Mouse (Mus musculus) kidney, adult 2 months (tissue): ENCODE measurements around the gene Tshz2. TPM values are rescaled to one million over a fixed set of nuclear protein-coding genes. Genes with fewer than 3 reads are reported as not detected.

Experiments
- DNase-seq: peaks from one replicate; pipeline ENCODE4 v3.0.0; 2021
- H3K27ac ChIP-seq: fragments of 200-500 bp; 2 replicates; pipeline ENCODE4 v1.5.1; 2012; ENCODE audit warnings: low read depth, low read length, control low read depth, inconsistent platforms; ENCODE audit not compliant: insufficient read depth
- H3K27me3 ChIP-seq: fragments of 200-500 bp; replicated peaks from 2 replicates; pipeline ENCODE4 v1.6.1; 2012; ENCODE audit warnings: mild to moderate bottlenecking, moderate library complexity, low read length, inconsistent platforms; ENCODE audit not compliant: control insufficient read depth, insufficient read depth
- H3K36me3 ChIP-seq: fragments of 200-500 bp; 2 replicates; pipeline ENCODE4 v1.6.1; 2012; ENCODE audit warnings: mild to moderate bottlenecking, moderate library complexity, low read length, inconsistent platforms; ENCODE audit not compliant: control insufficient read depth, insufficient read depth
- H3K4me1 ChIP-seq: fragments of 200-500 bp; 2 replicates; pipeline ENCODE4 v1.6.1; 2011; ENCODE audit warnings: low read length; ENCODE audit not compliant: control insufficient read depth, insufficient read depth
- H3K4me3 ChIP-seq: fragments of 200-500 bp; 2 replicates; pipeline ENCODE4 v1.5.1; 2011; ENCODE audit warnings: mild to moderate bottlenecking, low read depth, low read length, control low read depth; ENCODE audit not compliant: insufficient read depth
- CTCF ChIP-seq: fragments of 200-500 bp; conservative IDR thresholded peaks from 2 replicates; pipeline ENCODE4 v1.5.1; 2011; ENCODE audit warnings: low read depth, mild to moderate bottlenecking, control low read depth, low read length, moderate library complexity, mixed read lengths; ENCODE audit not compliant: insufficient read depth, insufficient read length
- POLR2A ChIP-seq: fragments of 200-500 bp; IDR thresholded peaks from one replicate; pipeline ENCODE4 v1.6.1; 2011; ENCODE audit warnings: low read depth, low read length, control low read depth
- WGBS: fragments of 180-500 bp; shearing (Covaris S2); methylation state at CpG from one replicate; pipeline ENCODE4 v1.1.7; 2018; 5-methylcytosine and 5-hydroxymethylcytosine counted together
- polyA plus RNA-seq: library from polyadenylated mRNA; depleted of rRNA; stranded (reverse); fragments of >200 nt; gene quantifications from 2 replicates; pipeline ENCODE4 v1.2.3, GENCODE M21; 2012

Gene Tshz2
- polyA plus RNA-seq, 1 experiment: 17.6 TPM

- no peaks in the 10 kb centered on the region for H3K36me3 ChIP-seq
- no peak overlapping the region for H3K4me3 ChIP-seq
- WGBS: 52% methylated on average over 6 of the region's 6 CpGs
- H3K4me1 ChIP-seq: no peaks in the 10 kb centered on the region
- no peak for DNase-seq
- H3K27ac ChIP-seq: no peak overlapping the region
- TF ChIP-seq POLR2A (no peak), CTCF (no peak)
- H3K27me3 ChIP-seq: no peaks in the 10 kb centered on the region
Measured at GRCm38 (mm10) chr2:169862701-169863100, 229.9 kb downstream of the Tshz2 start.

GRCm38 (mm10) chr2:169869468-169869867 lies 236.7 kb downstream of the Tshz2 start:
- no peaks in the 10 kb centered on the region for H3K4me1 ChIP-seq
- H3K27me3 ChIP-seq: no peaks in the 10 kb centered on the region
- no peak overlapping the region for H3K4me3 ChIP-seq
- DNase-seq: no peak
- H3K36me3 ChIP-seq: no peaks in the 10 kb centered on the region
- TF ChIP-seq CTCF (no peak), POLR2A (no peak)
- WGBS: 80% methylated on average over 7 of the region's 7 CpGs
- H3K27ac ChIP-seq: no peak overlapping the region

GRCm38 (mm10) chr2:169870503-169870902 lies 237.7 kb downstream of the Tshz2 start:
- TF ChIP-seq CTCF (no peak), POLR2A (no peak)
- WGBS: 61% methylated on average over 5 of the region's 5 CpGs
- H3K27me3 ChIP-seq: no peaks in the 10 kb centered on the region

GRCm38 (mm10) chr2:169871436-169872060 lies 238.7 kb downstream of the Tshz2 start:
- no peak for TF ChIP-seq CTCF
- no peak for TF ChIP-seq POLR2A
- no peaks in the 10 kb centered on the region for H3K36me3 ChIP-seq
- H3K27ac ChIP-seq: no peak overlapping the region
- no peak overlapping the region for H3K4me3 ChIP-seq
- WGBS: 85% methylated on average over 8 of the region's 8 CpGs
- no peaks in the 10 kb centered on the region for H3K4me1 ChIP-seq
- no peaks in the 10 kb centered on the region for H3K27me3 ChIP-seq
- peak; percentile 59 for DNase-seq

More at GRCm38 (mm10) chr2:169870503-169870902, 237.7 kb downstream of the Tshz2 start:
- Histone ChIP-seq H3K27ac (no peak overlapping the region), H3K4me3 (no peak overlapping the region), H3K4me1 (no peaks in the 10 kb centered on the region), H3K36me3 (no peaks in the 10 kb centered on the region)
- no peak for DNase-seq

GRCm38 (mm10) chr2:169873442-169873841 lies 240.6 kb downstream of the Tshz2 start:
- Histone ChIP-seq H3K27ac (no peak overlapping the region), H3K4me1 (no peaks in the 10 kb centered on the region), H3K27me3 (no peaks in the 10 kb centered on the region), H3K36me3 (no peaks in the 10 kb centered on the region), H3K4me3 (no peak overlapping the region)
- no peak for DNase-seq
- WGBS: 70% methylated on average over 16 of the region's 16 CpGs
- no peak for TF ChIP-seq POLR2A
- no peak for TF ChIP-seq CTCF

- H3K4me1 ChIP-seq: no peaks in the 10 kb centered on the region
- H3K27ac ChIP-seq: no peak overlapping the region
- no peak for TF ChIP-seq POLR2A
- TF ChIP-seq CTCF: no peak
- DNase-seq: no peak
- no peaks in the 10 kb centered on the region for H3K36me3 ChIP-seq
- 85% methylated on average over 9 of the region's 9 CpGs for WGBS
- H3K27me3 ChIP-seq: no peaks in the 10 kb centered on the region
- no peak overlapping the region for H3K4me3 ChIP-seq
Measured at GRCm38 (mm10) chr2:169887921-169888320, 255.1 kb downstream of the Tshz2 start.

GRCm38 (mm10) chr2:169892441-169893038 lies 259.7 kb downstream of the Tshz2 start:
- Histone ChIP-seq H3K4me3 (no peak overlapping the region), H3K27me3 (no peaks in the 10 kb centered on the region), H3K36me3 (no peaks in the 10 kb centered on the region), H3K4me1 (no peaks in the 10 kb centered on the region), H3K27ac (no peak overlapping the region)
- TF ChIP-seq CTCF (no peak), POLR2A (no peak)
- no peak for DNase-seq
- 43% methylated on average over 14 of the region's 14 CpGs for WGBS
